Mouse (Mus musculus): ENCODE data around the gene Spns2.
A peak's percentile ranks its signal among the peaks of the same experiment; 100 is the strongest.

The Spns2 gene

DNA sequence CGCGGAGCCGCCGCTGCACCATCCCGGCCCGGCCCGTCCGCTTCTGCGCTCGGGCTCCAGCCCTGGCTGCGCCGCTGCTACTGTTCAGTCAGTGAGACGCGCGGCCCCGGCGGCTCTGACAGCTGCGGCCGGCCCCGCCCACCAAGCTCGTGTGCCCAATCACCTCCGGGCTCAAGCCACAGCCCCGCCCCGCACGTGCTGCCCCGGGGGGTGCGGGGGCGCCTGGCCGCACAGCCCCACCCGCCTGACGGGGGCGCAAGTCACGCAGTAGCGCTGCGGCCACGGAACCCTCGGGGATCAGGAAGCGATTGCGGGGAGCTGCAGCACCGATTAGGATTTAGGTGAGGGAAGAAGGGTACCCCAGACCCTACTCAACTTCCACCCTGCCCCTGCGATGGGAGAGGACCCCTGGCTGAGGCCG lies at the start of gene Spns2:
Gene Spns2 (minus strand): TSS at position 24 of the 421 bp plus-strand sequence.
- peak; percentile 94 for DNase-seq

DNA sequence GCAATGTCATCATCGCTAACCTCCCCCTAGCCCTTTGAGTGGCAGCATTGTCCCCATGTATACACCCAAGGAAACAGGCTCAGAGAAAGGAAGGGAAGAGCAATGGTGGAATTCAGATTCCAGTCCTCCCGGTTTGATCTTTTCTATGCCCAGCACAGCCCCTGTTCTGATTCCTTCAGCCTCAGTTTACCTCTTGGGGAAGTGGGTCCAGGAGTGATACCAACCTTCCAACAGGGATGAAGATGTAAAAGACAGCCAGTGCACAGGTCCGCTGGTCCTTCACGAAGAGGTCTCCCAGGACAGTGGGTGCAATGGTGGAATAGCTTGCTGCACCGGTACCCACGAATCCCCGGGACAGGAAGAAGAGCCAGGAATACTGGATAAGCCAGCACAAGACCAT lies 49.1 kb upstream of the Spns2 start:
- DNase-seq, result no peak

DNA sequence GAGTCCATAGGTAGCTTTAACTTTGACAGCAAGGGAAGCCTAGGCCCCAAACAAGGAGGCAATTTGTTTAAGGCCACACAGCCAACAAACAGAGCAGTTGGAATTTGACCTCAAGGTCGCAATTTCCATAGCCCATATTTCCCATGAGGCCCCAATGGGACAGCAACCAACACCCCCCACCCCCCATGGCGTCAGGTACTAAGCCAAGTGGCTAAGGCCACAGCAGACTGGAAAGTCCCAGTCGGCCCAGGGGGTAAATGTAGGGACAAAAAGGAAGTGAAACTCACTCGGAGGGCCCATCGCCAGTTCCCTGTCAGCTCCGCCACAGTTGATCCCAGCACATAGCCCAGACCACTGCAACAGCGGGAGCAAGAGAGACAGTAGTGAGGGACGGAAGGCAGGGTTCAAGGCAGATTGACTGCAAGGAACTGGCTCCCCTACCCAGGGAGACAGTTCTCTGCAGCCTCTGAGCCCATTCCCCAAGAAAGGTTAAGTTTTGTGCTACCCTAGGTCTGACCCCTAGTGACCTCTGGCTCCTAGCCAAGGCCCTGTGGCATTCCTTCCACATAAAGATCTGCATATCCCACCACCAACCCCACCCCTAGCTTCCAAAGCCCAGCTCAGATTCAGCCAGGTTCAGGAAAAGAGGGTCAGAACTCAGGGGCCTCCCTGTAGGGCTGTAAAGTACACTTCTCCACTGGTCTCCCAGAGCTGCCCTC lies 48.5 kb upstream of the Spns2 start:
- no peak for DNase-seq

DNA sequence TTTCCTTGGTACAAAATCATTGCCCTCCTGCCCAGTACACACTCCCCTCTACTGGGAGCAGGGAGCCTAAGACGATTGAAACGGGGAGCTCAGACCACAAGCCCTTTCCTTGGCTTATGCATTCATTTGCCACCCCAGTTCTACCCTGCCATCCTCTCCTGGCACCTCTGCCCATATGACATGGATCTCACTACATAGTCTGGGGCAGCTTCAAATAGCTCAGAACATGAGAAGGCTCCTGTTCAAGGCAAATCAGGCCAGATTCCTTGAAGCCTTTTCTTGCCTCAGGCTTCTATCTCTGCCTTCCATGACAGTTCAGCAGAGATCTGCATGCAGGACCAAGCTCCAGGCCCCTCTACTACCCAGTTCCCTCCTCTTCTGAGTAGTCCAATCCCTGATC lies 47.8 kb upstream of the Spns2 start:
- no peak for DNase-seq

DNA sequence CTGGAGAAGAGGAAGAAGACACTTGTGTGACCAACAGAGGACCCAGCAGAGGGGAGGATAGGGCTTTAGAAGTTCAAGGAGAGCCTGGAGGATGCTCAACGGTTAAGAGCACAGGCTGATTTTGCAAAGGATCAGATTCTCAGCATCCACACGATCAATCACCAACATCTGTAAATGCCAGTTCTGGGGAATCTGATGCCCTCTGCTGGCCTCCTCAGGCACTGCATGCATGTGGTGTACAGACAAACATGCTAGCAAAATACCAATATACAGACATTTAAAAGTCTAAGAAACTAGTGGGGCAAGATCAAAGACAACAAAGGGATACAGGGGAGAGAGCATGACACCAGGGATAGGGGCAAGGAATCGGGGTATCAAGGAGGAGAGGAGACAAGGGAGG lies 45.8 kb upstream of the Spns2 start:
- no peak for DNase-seq

DNA sequence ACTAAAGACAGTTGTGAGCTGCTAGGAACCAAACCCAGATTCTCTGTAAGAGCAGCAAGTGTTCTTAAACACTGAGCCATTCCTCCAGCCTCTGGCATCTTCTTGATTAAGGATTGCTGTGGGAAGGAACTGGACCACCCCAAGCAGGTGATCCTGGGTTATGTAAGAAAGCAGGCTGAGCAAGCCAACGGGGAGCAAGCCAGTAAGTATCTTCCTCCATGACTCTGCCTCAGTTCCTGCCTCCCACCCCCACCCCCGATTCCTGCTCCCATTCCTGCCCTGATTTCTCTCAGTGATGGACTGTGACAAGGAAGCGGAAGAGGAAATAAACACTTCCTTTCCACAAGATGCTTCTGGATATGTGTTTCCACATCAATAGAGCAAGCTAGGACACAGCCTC lies 43.2 kb upstream of the Spns2 start:
- no peak for DNase-seq

DNA sequence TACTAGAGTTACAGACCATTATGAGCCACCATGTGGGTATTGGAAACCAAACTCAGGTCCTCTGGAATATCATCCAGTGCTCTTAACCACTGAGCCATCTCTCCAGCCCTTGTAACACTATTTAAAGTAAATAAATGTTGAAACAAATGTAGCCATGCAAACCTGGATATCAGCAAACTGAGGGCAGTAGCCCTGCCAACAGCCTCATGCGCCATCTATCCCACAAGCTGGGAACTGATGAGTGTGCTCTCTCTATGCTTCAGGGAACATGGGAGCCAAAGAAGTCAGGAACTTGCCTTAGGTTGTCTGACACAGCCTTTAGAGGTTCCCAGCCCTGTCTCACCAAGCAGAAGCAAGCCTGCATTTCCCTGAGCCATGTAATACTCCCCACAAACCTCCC lies 41.9 kb upstream of the Spns2 start:
- DNase-seq, result no peak

DNA sequence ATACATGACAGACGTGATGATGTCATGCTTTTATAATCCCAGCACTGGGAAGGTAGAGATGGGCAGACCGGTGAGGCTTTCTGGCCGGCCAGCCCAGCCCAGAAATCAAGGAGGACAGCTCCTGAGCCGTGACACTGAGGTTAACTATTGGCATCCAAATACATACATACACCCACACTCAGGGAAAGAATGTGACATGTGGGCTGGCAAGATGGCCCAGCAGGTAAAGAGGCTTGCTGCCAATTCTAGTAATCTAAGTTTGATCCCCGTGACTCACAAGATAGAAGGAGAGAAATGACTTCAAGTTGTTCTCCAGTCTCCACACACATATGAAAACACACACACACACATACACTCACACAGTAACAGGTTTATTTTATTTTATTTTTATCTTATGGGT lies 41.4 kb upstream of the Spns2 start:
- DNase-seq, result no peak

DNA sequence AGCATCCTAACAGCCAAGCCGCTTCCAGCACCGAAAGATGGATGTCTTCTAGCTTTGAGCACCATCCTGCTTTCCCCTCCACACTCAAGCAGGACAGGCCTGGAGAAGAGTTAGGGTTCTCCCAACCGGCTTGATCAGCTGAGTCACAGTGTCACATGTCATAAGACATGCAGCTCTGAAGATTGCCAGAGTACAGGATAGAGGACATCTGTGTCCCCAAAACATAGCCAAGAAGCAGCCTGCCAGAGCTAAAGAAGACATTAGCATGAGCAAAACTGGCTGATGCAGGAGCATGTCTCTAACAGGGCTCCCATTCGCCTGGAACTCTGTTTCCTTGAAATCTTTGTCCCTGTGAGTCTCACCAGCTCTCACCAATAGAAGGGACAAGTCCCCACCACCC lies 36.5 kb upstream of the Spns2 start:
- no peak for DNase-seq

DNA sequence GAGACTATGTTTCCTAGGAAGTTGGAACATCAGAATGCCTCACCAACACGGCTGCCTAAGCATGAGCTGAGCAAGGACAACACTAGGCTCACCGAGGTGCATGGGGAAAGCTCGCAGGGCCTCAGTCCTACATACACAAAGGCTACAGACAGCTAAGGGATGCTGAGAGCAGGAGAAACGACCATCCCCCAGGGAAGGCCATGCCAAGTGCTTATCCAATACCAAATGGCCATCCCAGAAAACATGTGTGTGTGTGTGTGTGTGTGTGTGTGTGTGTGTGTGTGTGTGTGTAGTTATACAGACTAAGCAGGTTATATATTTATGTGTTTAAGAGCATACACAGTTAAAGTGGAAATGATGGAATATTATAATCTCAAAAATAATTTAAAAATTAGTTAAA lies 34.0 kb upstream of the Spns2 start:
- DNase-seq, result no peak

DNA sequence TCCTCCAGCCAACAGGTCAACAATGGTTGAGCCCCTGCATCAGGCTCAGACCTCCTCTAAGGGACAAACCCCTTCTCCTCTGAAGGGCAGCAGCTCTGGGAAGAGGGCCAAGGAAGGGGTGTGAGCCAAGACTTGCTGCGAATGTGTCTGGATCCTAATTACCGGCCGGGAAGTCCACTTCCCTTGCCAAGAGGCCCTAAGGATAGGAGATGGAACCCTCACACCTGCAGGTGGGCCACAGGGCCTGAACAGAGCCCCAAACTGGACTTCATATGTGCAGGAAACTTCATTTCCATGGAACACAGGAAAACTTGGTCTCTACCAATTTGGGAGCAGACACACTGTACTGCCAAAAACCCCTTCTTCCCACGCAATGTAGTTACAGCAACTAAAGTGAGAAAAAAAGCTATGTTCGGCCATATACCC lies 32.9 kb upstream of the Spns2 start:
- DNase-seq, result peak; percentile 46

DNA sequence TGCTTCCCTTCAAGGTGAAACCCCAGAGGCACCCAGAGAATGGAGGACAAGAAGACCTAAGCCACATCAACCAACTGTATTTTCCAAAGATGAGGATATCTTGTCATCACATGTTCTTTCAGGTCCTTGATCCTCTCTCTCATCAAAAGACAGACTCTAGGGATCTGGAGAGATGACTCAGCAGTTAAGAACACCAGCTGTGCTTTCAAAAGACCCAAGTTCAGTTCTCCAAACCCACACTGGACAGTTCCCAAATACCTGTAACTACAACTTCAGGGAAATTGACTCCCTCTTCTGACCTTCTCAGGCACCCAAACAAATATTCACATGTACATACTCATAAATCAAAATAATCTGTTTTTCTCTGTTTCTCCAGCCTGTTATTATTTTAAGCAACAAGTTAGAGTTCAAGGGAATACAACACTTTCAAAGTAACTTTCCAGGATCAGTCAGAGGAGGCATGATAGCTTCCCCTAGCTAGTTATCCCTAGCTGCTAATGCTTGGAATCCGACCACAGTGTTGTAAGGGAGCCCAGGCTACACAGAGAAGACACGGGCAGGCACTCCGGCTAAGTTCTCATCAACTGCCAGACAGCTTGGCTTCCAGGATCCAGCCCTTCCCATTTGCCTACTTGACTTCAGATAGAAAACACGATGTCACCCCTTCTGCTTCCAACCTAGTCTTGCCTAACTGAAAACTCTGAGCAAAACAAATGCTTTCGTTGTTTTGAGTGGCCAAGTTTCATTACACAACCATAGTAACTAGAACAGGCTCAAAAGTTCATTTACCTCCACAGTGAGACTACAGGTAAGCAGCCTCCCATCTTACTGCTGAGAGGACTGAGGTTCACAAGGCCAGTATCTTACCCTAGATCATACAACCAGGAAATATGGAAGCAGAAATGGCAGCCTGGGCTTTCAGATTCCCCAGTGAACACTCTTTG lies 32.2 kb upstream of the Spns2 start:
- DNase-seq, result no peak

DNA sequence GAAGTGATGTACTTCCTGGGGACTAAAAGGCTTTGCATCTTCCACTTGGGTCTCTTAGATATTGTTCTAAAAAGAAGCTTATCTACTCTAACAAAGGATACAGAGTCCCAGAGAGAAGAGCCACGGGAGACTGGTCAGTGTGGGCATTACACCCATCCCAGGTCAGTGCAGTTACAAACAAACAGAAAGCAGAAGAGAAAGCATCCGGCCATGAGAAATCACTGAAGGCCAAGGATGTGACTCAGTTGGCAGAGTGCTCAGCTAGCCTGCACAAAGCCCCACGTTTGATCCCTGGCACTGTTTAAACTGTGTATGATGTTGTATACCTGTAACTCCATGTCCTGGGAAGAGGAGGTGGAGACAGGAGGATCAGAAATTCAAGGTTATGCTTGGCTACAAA lies 30.2 kb upstream of the Spns2 start:
- DNase-seq, result no peak

DNA sequence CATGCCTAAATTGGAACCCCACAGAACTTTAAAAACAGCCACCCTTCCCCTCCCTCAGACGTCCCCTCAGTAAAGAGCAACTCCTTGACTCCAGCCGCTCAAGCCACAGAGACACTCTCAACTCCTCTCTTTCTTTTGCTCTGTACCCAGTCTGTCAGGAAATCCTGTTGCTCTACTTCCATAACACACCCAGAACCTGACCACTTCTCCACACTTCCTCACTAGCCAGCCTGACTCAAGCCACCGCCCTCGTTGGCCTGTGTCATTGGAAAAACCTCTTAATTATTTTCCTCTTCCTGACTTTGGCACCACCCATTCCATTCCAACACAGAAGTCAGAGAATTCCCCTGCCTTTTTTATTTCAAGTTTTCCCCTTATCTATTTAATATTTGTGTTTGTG lies 29.5 kb upstream of the Spns2 start:
- DNase-seq, result no peak

DNA sequence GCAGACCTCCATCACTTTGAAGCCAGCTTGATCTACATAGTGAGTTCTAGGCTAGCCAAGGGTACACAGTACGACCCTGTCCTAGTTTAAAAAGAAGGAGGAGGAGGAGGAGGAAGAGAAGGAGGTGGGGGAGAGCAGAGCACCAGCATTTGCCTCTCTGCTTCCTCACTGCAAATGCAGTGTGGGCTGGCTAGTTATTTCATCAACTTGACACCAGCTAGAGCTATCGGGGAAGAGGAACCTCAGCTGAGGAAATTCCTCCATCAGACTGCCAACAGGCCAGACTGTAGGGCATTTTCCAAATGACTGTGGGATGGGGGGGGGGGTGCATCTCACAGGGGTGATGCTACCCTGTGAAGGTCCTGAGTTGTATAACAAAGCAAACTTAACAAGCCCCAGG lies 28.7 kb upstream of the Spns2 start:
- no peak for DNase-seq

DNA sequence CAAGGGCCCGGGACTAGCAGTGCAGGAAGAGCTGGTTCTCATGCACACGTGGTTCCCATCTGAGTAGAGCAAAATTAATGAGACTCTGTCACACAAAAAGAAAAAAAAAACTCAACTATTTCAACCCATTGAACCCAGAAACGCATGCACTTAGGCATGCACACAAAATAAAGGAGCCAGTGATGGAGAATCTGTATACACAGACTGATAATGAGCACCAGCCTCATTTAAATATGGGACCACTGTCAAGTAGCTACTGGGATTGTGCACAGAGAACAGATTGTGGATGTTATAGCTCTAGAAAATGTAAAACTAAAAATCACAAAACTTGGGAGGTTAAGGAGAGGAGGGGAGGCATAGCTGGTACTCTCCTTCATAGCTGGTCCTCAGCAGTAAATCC lies 25.3 kb upstream of the Spns2 start:
- DNase-seq, result no peak

DNA sequence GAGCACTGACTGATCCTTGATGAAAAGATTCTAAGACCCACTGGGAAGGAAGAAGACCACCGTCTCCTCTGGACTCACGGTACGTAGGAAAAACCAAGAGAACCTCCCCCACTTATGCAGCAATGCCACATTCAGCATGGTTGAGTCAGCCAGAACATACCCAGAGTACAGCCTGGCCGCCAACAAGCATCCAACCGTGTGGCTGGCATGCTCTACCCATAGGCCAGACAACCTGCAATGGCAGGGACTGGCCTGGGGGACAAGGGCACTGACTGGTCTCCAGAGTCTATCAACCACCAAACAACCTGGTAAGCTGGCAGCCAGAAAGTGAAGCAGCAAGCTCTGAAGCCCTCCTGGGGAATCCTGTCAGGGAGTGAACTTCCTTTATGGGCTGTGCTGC lies 18.9 kb upstream of the Spns2 start:
- DNase-seq, result no peak

DNA sequence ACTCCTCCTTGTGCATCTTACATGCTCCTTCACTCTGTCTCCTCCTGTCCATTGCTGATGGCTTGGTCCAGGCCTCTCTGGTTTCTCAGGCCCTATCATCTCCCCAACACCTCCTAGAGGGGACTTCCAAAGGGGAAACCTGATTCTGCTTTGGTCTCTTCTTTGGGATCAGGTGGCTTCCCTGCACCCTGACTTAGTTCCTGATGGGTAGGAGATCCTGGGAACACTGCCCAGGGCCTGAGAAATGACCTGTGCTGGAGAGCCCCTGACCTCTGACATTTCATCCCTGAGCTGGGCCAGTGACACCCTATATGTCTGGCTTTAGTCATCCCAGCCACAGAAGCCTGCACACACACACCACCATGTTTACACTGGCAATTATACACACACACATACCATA lies 17.9 kb upstream of the Spns2 start:
- DNase-seq, result no peak

DNA sequence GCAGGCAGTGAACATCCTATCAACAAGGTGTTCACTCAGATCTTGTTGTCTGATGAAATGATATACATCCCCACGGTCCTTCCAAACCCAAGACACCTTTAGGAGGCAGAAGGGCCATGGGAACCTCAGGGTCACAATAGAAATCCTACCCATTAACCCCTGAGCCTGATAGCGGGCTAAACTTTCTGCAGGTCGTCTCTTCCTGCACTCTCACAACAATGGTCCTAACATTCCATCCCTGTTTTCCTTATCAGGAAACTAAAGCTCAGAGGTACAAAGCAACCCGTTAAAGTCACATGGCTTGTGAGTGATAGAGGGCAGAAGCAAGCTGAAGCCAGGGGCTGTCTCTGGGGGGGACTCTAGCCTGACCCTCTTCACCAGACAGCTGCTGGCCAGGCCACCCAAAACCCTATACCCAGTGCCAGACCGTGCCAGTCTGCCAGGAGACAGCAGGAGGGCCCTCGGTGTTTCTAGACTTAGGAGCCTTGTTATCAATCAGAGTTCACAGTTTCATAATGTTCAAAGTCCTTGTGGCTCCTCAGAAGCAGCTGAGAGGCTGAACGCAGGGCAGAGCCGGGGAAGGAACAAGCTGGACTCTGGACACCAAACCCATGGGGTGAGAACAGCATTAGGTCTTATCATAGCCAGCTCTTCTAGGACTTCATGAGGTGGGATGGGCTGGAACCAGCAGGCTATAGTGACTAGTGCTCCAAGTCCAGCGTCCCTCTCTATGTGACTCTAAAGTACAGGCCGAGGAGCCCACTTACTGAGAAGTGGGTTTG lies 14.5 kb upstream of the Spns2 start:
- no peak for DNase-seq

DNA sequence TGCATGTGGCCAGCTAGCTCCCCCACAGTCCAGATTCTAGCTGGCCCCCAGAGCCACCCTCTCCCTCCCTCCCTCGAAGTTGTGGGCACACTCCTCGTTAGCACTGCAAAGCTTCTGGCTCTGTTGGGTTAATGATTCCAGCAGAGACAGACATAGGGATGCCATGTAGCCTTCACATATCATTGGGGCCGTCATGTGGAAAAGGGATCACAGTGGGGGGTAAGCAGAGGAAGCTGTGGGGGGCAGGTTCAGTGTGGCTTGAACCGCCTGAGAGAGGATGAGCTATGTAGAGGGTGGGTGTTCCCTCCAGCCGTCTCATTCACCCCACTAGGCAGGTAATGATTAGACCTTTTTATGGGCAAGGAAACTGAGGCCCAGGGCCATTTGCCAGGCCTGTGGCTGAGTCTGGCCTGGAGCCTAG lies 13.8 kb upstream of the Spns2 start:
- no peak for DNase-seq

DNA sequence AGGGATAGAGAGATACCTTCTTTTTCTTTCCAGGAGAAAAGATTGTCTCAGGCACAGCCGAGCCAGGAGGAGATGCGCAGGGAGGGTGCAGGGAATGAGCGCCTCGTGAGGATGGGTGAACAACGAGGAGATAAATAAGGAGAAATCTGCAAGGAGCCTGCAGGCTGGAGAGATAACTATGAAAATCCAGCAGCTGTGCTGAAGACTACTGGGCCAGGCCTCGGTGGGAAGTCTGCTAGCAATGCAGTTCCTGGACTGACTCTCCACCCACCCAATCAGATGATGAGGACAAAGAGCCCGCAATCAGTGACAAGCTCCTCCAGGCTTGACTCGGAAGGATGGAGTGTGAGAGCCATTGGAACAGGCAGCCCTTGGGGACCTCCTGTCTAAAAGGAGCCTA lies 12.5 kb upstream of the Spns2 start:
- peak; percentile 52 for DNase-seq

DNA sequence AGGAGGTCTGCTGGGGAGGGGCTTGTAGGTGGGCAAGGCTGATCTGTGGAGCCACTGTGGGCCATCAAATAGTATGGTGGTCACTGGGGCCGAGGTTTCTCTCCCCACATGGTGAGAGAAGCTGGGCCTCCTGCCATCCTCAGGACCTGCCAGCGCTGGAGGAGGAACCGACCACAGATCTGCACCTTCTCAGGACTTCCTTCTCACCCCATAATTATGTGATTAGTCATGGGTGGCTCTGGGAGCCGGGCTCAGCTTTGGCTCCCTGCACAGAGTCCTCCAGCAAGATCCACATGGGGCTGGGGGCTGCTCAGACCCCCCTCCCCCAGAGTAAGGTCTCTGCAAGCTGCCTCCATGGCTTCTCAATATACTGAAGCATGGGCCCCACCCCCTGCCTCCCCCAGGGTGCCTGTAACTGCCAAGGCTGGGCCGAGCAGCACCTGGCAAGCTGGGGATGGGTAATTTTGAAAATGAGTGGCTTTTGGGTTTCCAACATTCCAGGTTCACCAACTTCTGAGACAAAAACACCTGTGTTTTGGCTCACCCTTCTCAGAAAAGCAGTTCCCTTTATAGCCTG lies 11.8 kb upstream of the Spns2 start:
- no peak for DNase-seq

DNA sequence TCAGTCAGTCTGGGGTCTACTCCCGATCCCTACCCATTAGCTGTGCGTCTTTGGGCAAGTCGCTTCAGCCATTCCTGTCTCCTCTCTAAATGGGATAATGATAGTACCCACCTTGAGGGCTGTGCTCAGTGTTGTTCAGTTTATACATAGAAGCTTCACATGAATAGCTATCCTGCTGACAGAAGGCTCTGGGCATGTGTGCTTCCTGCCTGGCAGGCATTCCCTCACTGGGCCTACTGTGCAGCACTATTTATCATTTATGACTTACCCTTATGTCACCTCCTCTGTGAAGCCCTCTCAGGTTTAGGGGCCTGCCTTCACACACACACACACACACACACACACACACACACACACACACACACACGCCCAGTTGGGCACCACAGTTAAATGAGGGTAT lies 10.4 kb upstream of the Spns2 start:
- no peak for DNase-seq

Data from right cerebral cortex, postnatal 25 days (tissue).